ENCODE assay signal across 17 mouse cellular contexts in genomic region chr3:85480638-85481037, GRCm38 (mm10).
DNase-seq lines count a peak whose midpoint lies in the region; ATAC-seq and TF ChIP-seq lines count a peak whose summit lies in the region.
"Had no signal": no experiment of that assay in that cellular context is flagged by ENCODE, and none has a peak within 500 bp of the region (broad histone marks: within the 10 kb centered on the region; RNA-seq: fewer than 3 reads in every experiment).

No protein-coding gene starts in this region.

- no peaks in the 10 kb centered on the region for H3K36me3 ChIP-seq in hindbrain, postnatal 0 days (ENCODE audit: insufficient read depth, low read length)
- H3K36me3 ChIP-seq in hindbrain, embryonic 11.5 days (ENCODE audit: control insufficient read depth, insufficient read depth, low read length), result no peaks in the 10 kb centered on the region
- H3K36me3 ChIP-seq in testis, adult 2 months (ENCODE audit: control insufficient read depth, insufficient read depth, low read length), result no peaks in the 10 kb centered on the region
- H3K36me3 ChIP-seq in MEL (ENCODE audit: control insufficient read depth in 1 of 2, insufficient read depth in 2 of 2, low read length in 2 of 2), result no peaks in the 10 kb centered on the region
- no peaks in the 10 kb centered on the region for H3K36me3 ChIP-seq in splenic B cell, adult 2 months (ENCODE audit: control insufficient read depth, insufficient read depth, low read length, poor library complexity, severe bottlenecking)
- H3K36me3 ChIP-seq in midbrain, embryonic 14.5 days (ENCODE audit: control insufficient read depth, insufficient read depth, low read length), result no peaks in the 10 kb centered on the region
- no peaks in the 10 kb centered on the region for H3K36me3 ChIP-seq in hindbrain, embryonic 10.5 days

- H3K9ac ChIP-seq in hindbrain, postnatal 0 days (replicated peaks; ENCODE audit: low read length), result no peak overlapping the region
- no peak overlapping the region for H3K9ac ChIP-seq in hindbrain, embryonic 11.5 days (ENCODE audit: low read depth, low read length)
- H3K9ac ChIP-seq in MEL (ENCODE audit: control insufficient read depth, low read depth, low read length, poor library complexity, severe bottlenecking), result no peak overlapping the region
- no peak overlapping the region for H3K9ac ChIP-seq in midbrain, embryonic 14.5 days (replicated peaks; ENCODE audit: low read length)

- H3K4me3 ChIP-seq in hindbrain, postnatal 0 days (ENCODE audit: low read length), result no peak overlapping the region
- H3K4me3 ChIP-seq in hindbrain, embryonic 11.5 days (ENCODE audit: low read depth, low read length), result no peak overlapping the region
- H3K4me3 ChIP-seq in testis, adult 2 months (ENCODE audit: control insufficient read depth, low read depth, low read length), result no peak overlapping the region
- no peak overlapping the region for H3K4me3 ChIP-seq in MEL (ENCODE audit: control insufficient read depth in 1 of 2, insufficient read depth in 1 of 2, low read depth in 2 of 2, low read length in 2 of 2)
- no peak overlapping the region for H3K4me3 ChIP-seq in midbrain, embryonic 14.5 days (replicated peaks; ENCODE audit: low read depth, low read length)
- no peak overlapping the region for H3K4me3 ChIP-seq in hindbrain, embryonic 10.5 days
- H3K4me3 ChIP-seq: erythroblast, embryonic 14.5 days had no signal

- TF ChIP-seq POLR2A in testis, adult 2 months (IDR thresholded peaks at IDR 0.05; ENCODE audit: control insufficient read depth, low read depth, low read length), result no peak
- no peak for TF ChIP-seq POLR2A in MEL (IDR thresholded peaks at IDR 0.05; ENCODE audit: control insufficient read depth in 1 of 2, insufficient read depth in 1 of 2, low read depth in 1 of 2, low read length in 2 of 2, poor library complexity in 1 of 2)

- no peak for ATAC-seq in hindbrain, postnatal 0 days
- ATAC-seq in hindbrain, embryonic 11.5 days (ENCODE audit: low FRiP score), result no peak
- no peak for ATAC-seq in midbrain, embryonic 14.5 days (ENCODE audit: low FRiP score, low TSS enrichment)

- H3K79me2 ChIP-seq in MEL (ENCODE audit: control insufficient read depth, insufficient read depth, low read length, poor library complexity), result no peaks in the 10 kb centered on the region

- no peak for DNase-seq in hindbrain, postnatal 0 days (ENCODE audit: low spot score)
- DNase-seq in hindbrain, embryonic 11.5 days (ENCODE audit: low spot score), result no peak
- DNase-seq in testis, postnatal 14 days (ENCODE audit: low spot score), result no peak
- DNase-seq in MEL (ENCODE audit: low read depth, low spot score), result peak; percentile 26
- DNase-seq in splenic B cell, adult 2 months (ENCODE audit: low read depth, low spot score), result peak; percentile 2
- DNase-seq in midbrain, embryonic 14.5 days, result no peak
- no peak for DNase-seq in hindbrain, embryonic 10.5 days (ENCODE audit: low spot score)
- DNase-seq: cerebellum, adult 9-10 months; heart, postnatal 14 days; kidney, postnatal 14 days; layer of hippocampus, postnatal 36 days; lung, adult 2 months; retina, postnatal 1 day; spleen, adult 18-20 months; thymus, adult 2 months had no signal

- TF ChIP-seq RAD21 in MEL (IDR thresholded peaks at IDR 0.05; ENCODE audit: low read depth, low read length), result peak; percentile 24

- no peak for TF ChIP-seq EP300 in MEL (IDR thresholded peaks at IDR 0.05; ENCODE audit: low read depth in 1 of 2, low read length in 2 of 2)

- 0 out of 2 replicates have a peak, but pooled peaks cover 2% of the 10 kb centered on the region for H3K9me3 ChIP-seq in hindbrain, postnatal 0 days (ENCODE audit: low read length)
- H3K9me3 ChIP-seq in hindbrain, embryonic 11.5 days (ENCODE audit: control insufficient read depth, low read length), result no peaks in the 10 kb centered on the region
- no peaks in the 10 kb centered on the region for H3K9me3 ChIP-seq in MEL (replicated peaks; ENCODE audit: insufficient read depth, low read length)
- H3K9me3 ChIP-seq in midbrain, embryonic 14.5 days (ENCODE audit: control insufficient read depth, low read length), result no peaks in the 10 kb centered on the region
- H3K9me3 ChIP-seq in hindbrain, embryonic 10.5 days, result peaks cover 5% of the 10 kb centered on the region; the same call in 1 of the 2 replicates

- no peak overlapping the region for H3K27ac ChIP-seq in hindbrain, postnatal 0 days
- no peak overlapping the region for H3K27ac ChIP-seq in hindbrain, embryonic 11.5 days (ENCODE audit: low read depth, low read length)
- H3K27ac ChIP-seq in testis, adult 2 months (ENCODE audit: control insufficient read depth, insufficient read depth, low read depth, low read length), result no peak overlapping the region
- H3K27ac ChIP-seq in MEL (ENCODE audit: control insufficient read depth, low read depth, low read length), result no peak overlapping the region
- no peak overlapping the region for H3K27ac ChIP-seq in midbrain, embryonic 14.5 days (replicated peaks; ENCODE audit: low read depth, low read length)
- H3K27ac ChIP-seq in hindbrain, embryonic 10.5 days, result no peak overlapping the region

- TF ChIP-seq CTCF in hindbrain, postnatal 0 days (IDR thresholded peaks at IDR 0.05; ENCODE audit: low read depth), result peak; percentile 35
- peak; percentile 53; the same call in 1 of the 2 replicates for TF ChIP-seq CTCF in testis, adult 2 months (IDR thresholded peaks at IDR 0.05; ENCODE audit: control insufficient read depth, insufficient read depth, insufficient replicate concordance, low read depth, low read length)
- TF ChIP-seq CTCF in MEL (IDR thresholded peaks at IDR 0.05 in 2 of 3, conservative IDR thresholded peaks at IDR 0.05 in 1 of 3; ENCODE audit: control insufficient read depth in 1 of 3, insufficient read depth in 1 of 3, low read depth in 2 of 3, low read length in 3 of 3, poor library complexity in 1 of 3, severe bottlenecking in 1 of 3), result peak; percentile 29 to 48 (median 38)

- H3K27me3 ChIP-seq in hindbrain, postnatal 0 days (ENCODE audit: insufficient read depth, low read length), result no peaks in the 10 kb centered on the region
- H3K27me3 ChIP-seq in hindbrain, embryonic 11.5 days (ENCODE audit: control insufficient read depth, insufficient read depth, low read length), result no peaks in the 10 kb centered on the region
- H3K27me3 ChIP-seq in testis, adult 2 months (ENCODE audit: control insufficient read depth, insufficient read depth, low read length), result no peaks in the 10 kb centered on the region
- H3K27me3 ChIP-seq in MEL (ENCODE audit: control insufficient read depth in 1 of 2, insufficient read depth in 2 of 2, low read length in 2 of 2), result no peaks in the 10 kb centered on the region
- no peaks in the 10 kb centered on the region for H3K27me3 ChIP-seq in splenic B cell, adult 2 months (ENCODE audit: control insufficient read depth, insufficient read depth, low read length, poor library complexity, severe bottlenecking)
- H3K27me3 ChIP-seq in midbrain, embryonic 14.5 days (ENCODE audit: control insufficient read depth, insufficient read depth, low read length), result no peaks in the 10 kb centered on the region
- H3K27me3 ChIP-seq in hindbrain, embryonic 10.5 days (ENCODE audit: insufficient read depth, poor library complexity, severe bottlenecking), result no peaks in the 10 kb centered on the region

- H3K4me1 ChIP-seq in hindbrain, postnatal 0 days (ENCODE audit: insufficient read depth, low read length), result no peaks in the 10 kb centered on the region
- no peaks in the 10 kb centered on the region for H3K4me1 ChIP-seq in hindbrain, embryonic 11.5 days (replicated peaks; ENCODE audit: control insufficient read depth, insufficient read depth, low read length)
- H3K4me1 ChIP-seq in testis, adult 2 months (ENCODE audit: control insufficient read depth, insufficient read depth, low read length), result no peaks in the 10 kb centered on the region
- H3K4me1 ChIP-seq in MEL (ENCODE audit: control insufficient read depth in 1 of 2, insufficient read depth in 2 of 2, low read length in 2 of 2), result no peaks in the 10 kb centered on the region
- no peaks in the 10 kb centered on the region for H3K4me1 ChIP-seq in midbrain, embryonic 14.5 days (ENCODE audit: control insufficient read depth, insufficient read depth, low read length)
- H3K4me1 ChIP-seq in hindbrain, embryonic 10.5 days (replicated peaks), result peaks cover 5% of the 10 kb centered on the region; the same call in 1 of the 2 replicates

- 84% methylated on average over 1 of the region's 1 CpGs for WGBS in hindbrain, postnatal 0 days
- WGBS in hindbrain, embryonic 11.5 days, result 100% methylated on average over 1 of the region's 1 CpGs
- WGBS in midbrain, embryonic 14.5 days, result 82% methylated on average over 1 of the region's 1 CpGs
- 89% methylated on average over 1 of the region's 1 CpGs for WGBS in hindbrain, embryonic 10.5 days

- H3K4me2 ChIP-seq in hindbrain, postnatal 0 days (ENCODE audit: low read depth, low read length), result no peak overlapping the region
- H3K4me2 ChIP-seq in hindbrain, embryonic 11.5 days (replicated peaks; ENCODE audit: low read depth, low read length), result no peak overlapping the region
- no peak overlapping the region for H3K4me2 ChIP-seq in midbrain, embryonic 14.5 days (ENCODE audit: low read length)

TF ChIP-seq in MEL, 35 proteins besides CTCF, POLR2A, EP300 and RAD21:
- TF ChIP-seq SMC3 (IDR thresholded peaks at IDR 0.05; ENCODE audit: low read depth, low read length) (peak; percentile 18; the same call in 1 of the 2 replicates), ETS1 (IDR thresholded peaks at IDR 0.05; ENCODE audit: low read depth, low read length) (no peak)

Comparison
In these comparisons a context has a peak if more than half of its experiments do, and no peak if none do; other contexts are left out.
1. DNase-seq: peak in MEL (single experiment) and splenic B cell, adult 2 months (single experiment); none in hindbrain, postnatal 0 days (single experiment), hindbrain, embryonic 11.5 days (single experiment), testis, postnatal 14 days (single experiment), midbrain, embryonic 14.5 days (single experiment) and hindbrain, embryonic 10.5 days (single experiment).
2. Peak in every context shown above with its lines, with median percentiles within 50 percentile points of each other: CTCF ChIP-seq.